Mouse (Mus musculus): ENCODE data around the gene Tubgcp2.

DNA sequence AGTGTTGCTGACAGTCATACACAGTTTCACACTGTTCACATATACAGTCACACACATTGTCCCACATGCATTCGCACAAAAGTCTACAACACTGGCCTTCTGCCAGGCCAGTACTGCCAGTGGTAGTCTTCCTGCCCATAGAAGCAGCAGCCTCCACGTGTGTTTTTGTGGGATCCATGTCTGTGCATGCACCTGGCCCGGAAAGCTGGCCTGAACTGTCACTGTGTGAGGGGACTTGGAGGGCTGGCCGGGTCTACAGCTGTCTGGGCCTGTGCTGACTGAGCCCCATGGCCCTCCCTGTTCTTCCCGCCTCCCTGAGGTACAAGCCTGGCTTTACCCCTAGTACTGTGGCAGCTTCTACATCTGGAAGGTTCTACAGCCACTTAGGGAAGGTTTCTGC, 65.5 kb downstream of the Tubgcp2 start:
- TF ChIP-seq CTCF (IDR thresholded peaks at IDR 0.05; ENCODE audit: low read depth) (no peak), EP300 (IDR thresholded peaks at IDR 0.05; ENCODE audit: low read depth) (no peak)

Data from heart, postnatal 0 days (tissue).